Comparison of ENCODE assay signal across 8 mouse cellular contexts in genomic region chr2:69789429-69790069, GRCm38 (mm10). TPM values are rescaled to one million over a fixed set of nuclear protein-coding genes. Genes with fewer than 3 reads are reported as not detected.
A peak's percentile ranks its signal among the peaks of the same experiment; 100 is the strongest.
DNase-seq lines count a peak whose midpoint lies in the region; ATAC-seq and TF ChIP-seq lines count a peak whose summit lies in the region.

Gene Ccdc173, minus strand, starts transcription at chr2:69789575.
Gene Phospho2, plus strand, starts transcription at chr2:69789623.

- no peaks in the 10 kb centered on the region for H3K27me3 ChIP-seq in kidney, embryonic 14.5 days (ENCODE audit: control insufficient read depth, insufficient read depth, low read length)
- no peaks in the 10 kb centered on the region for H3K27me3 ChIP-seq in limb, embryonic 15.5 days

- peak; percentile 96 for ATAC-seq in kidney, embryonic 14.5 days (ENCODE audit: low FRiP score, low TSS enrichment)
- peak; percentile 93 for ATAC-seq in limb, embryonic 15.5 days (ENCODE audit: insufficient number of reproducible peaks, low FRiP score, low TSS enrichment, low read depth)

- TF ChIP-seq CTCF in bone marrow macrophage, adult 2 months (IDR thresholded peaks at IDR 0.05; ENCODE audit: low read depth, low read length) = no peak
- TF ChIP-seq CTCF in embryonic fibroblast, embryonic 13.5 days (IDR thresholded peaks at IDR 0.05; ENCODE audit: borderline replicate concordance, insufficient read depth, low read length) = no peak

- H3K9me3 ChIP-seq in kidney, embryonic 14.5 days (ENCODE audit: control insufficient read depth, low read length) = no peaks in the 10 kb centered on the region
- H3K9me3 ChIP-seq in limb, embryonic 15.5 days = no peaks in the 10 kb centered on the region

- peak within 1 kb of the TSS; percentile 83 for H3K4me3 ChIP-seq in bone marrow macrophage, adult 2 months (ENCODE audit: insufficient read depth, low read length)
- H3K4me3 ChIP-seq in embryonic fibroblast, embryonic 13.5 days (ENCODE audit: insufficient read depth, low read length) = peak within 1 kb of the TSS; percentile 74
- H3K4me3 ChIP-seq in kidney, embryonic 14.5 days (ENCODE audit: low read length) = peak within 1 kb of the TSS; percentile 68
- H3K4me3 ChIP-seq in limb, embryonic 15.5 days = peak within 1 kb of the TSS; percentile 75

- peaks cover 2% of the 10 kb centered on the region for H3K4me1 ChIP-seq in bone marrow macrophage, adult 2 months (ENCODE audit: control insufficient read depth, insufficient read depth, low read length)
- no peaks in the 10 kb centered on the region for H3K4me1 ChIP-seq in embryonic fibroblast, embryonic 13.5 days (ENCODE audit: control insufficient read depth, insufficient read depth, low read length)
- H3K4me1 ChIP-seq in kidney, embryonic 14.5 days (ENCODE audit: control insufficient read depth, insufficient read depth, low read length) = peaks cover 5% of the 10 kb centered on the region; the same call in 1 of the 2 replicates
- H3K4me1 ChIP-seq in limb, embryonic 15.5 days = peaks cover 6% of the 10 kb centered on the region

- TF ChIP-seq POLR2A in bone marrow macrophage, adult 2 months (IDR thresholded peaks at IDR 0.05; ENCODE audit: borderline replicate concordance, low read depth, low read length) = no peak
- TF ChIP-seq POLR2A in embryonic fibroblast, embryonic 13.5 days (IDR thresholded peaks at IDR 0.05; ENCODE audit: low read depth, low read length) = peak; percentile 93

- H3K36me3 ChIP-seq in kidney, embryonic 14.5 days (ENCODE audit: control insufficient read depth, insufficient read depth, low read length) = peaks cover 16% of the 10 kb centered on the region; the same call in 1 of the 2 replicates
- peaks cover 14% of the 10 kb centered on the region for H3K36me3 ChIP-seq in limb, embryonic 15.5 days

- H3K27ac ChIP-seq in bone marrow macrophage, adult 2 months (ENCODE audit: insufficient read depth, low read depth, low read length) = peak within 1 kb of the TSS; percentile 20; the same call in 1 of the 2 replicates
- H3K27ac ChIP-seq in embryonic fibroblast, embryonic 13.5 days (ENCODE audit: insufficient read depth, low read length) = 0 out of 2 replicates have a peak within 1 kb of the TSS, but pooled peaks have one; percentile 2
- peak within 1 kb of the TSS; percentile 53; the same call in 1 of the 2 replicates for H3K27ac ChIP-seq in kidney, embryonic 14.5 days (ENCODE audit: low read depth, low read length)
- H3K27ac ChIP-seq in limb, embryonic 15.5 days = peak within 1 kb of the TSS; percentile 89

- 1% methylated on average over 48 of the region's 48 CpGs for WGBS in kidney, embryonic 14.5 days
- WGBS in limb, embryonic 15.5 days = 1% methylated on average over 48 of the region's 48 CpGs

- peak within 1 kb of the TSS; percentile 81 for H3K9ac ChIP-seq in kidney, embryonic 14.5 days (ENCODE audit: low read depth, low read length)
- peak within 1 kb of the TSS; percentile 60 for H3K9ac ChIP-seq in limb, embryonic 15.5 days

- peak within 1 kb of the TSS; percentile 87 for H3K4me2 ChIP-seq in kidney, embryonic 14.5 days (replicated peaks; ENCODE audit: low read depth, low read length)
- H3K4me2 ChIP-seq in limb, embryonic 15.5 days = peak within 1 kb of the TSS; percentile 76

- peak; percentile 97 for DNase-seq in A20 (ENCODE audit: low read depth, low spot score)
- DNase-seq in heart, adult 9 months (ENCODE audit: low spot score in 2 of 2) = peak; percentile 97 to 98
- DNase-seq in monocyte, adult 2 months (ENCODE audit: low read depth in 1 of 2, low spot score in 2 of 2) = peak; percentile 91 to 95
- DNase-seq in spleen, postnatal 36 days (ENCODE audit: low spot score in 2 of 2) = peak; percentile 98

RNA-seq across cellular contexts. Expression of gene Ccdc173, which starts in this region (rescaled TPM):
- 3.7 and 4.5 TPM in 2 replicates for polyA plus RNA-seq in bone marrow macrophage, adult 2 months (2012; ENCODE audit: insufficient read depth, insufficient read length, missing spikeins)
- polyA plus RNA-seq in embryonic fibroblast, embryonic 13.5 days (2011; ENCODE audit: insufficient read length, low read depth, missing spikeins) = 1.1 and 1.8 TPM in 2 replicates
- polyA plus RNA-seq in kidney, embryonic 14.5 days (2014; fragmentation: Nextera tagmentation; extraction: Ambion mirVana) = 3.0 and 3.2 TPM in 2 replicates
- polyA plus RNA-seq in limb, embryonic 15.5 days (2015; fragmentation: Nextera tagmentation; extraction: Ambion mirVana) = 1.5 and 1.7 TPM in 2 replicates

RNA-seq across cellular contexts. Expression of gene Phospho2, which starts in this region (rescaled TPM):
- 16.7 and 17.1 TPM in 2 replicates for polyA plus RNA-seq in bone marrow macrophage, adult 2 months (2012; ENCODE audit: insufficient read depth, insufficient read length, missing spikeins)
- polyA plus RNA-seq in embryonic fibroblast, embryonic 13.5 days (2011; ENCODE audit: insufficient read length, low read depth, missing spikeins) = 16.3 and 22.5 TPM in 2 replicates
- polyA plus RNA-seq in kidney, embryonic 14.5 days (2014; fragmentation: Nextera tagmentation; extraction: Ambion mirVana) = 21.7 and 25.1 TPM in 2 replicates
- 21.6 and 23.6 TPM in 2 replicates for polyA plus RNA-seq in limb, embryonic 15.5 days (2015; fragmentation: Nextera tagmentation; extraction: Ambion mirVana)

Comparison
In these comparisons a context has a peak if more than half of its experiments do, and no peak if none do; other contexts are left out.
1. Peak in every context shown above with its lines: DNase-seq, ATAC-seq, H3K4me3 ChIP-seq and H3K27ac ChIP-seq.
2. H3K27ac ChIP-seq: peak in every context shown above with its lines; median percentile 89 in limb, embryonic 15.5 days; 53 in kidney, embryonic 14.5 days; 20 in bone marrow macrophage, adult 2 months; 2 in embryonic fibroblast, embryonic 13.5 days.